Mouse (Mus musculus) intestine, embryonic 15.5 days (tissue): ENCODE results near the gene Stard3. TPM values are rescaled to one million over a fixed set of nuclear protein-coding genes. Genes with fewer than 3 reads are reported as not detected.

ENCODE experiments used
- ATAC-seq: fragments of 200-750 bp; cut with Nextera tagmentation; 2 replicates; pipeline ENCODE4 v1.8.0; 2017; ENCODE audit warnings: moderate TSS enrichment, moderate library complexity
- H3K27ac ChIP-seq: fragments of 300-500 bp; sonication (generic); 2 replicates; pipeline ENCODE4 v1.5.1; 2015; ENCODE audit warnings: mild to moderate bottlenecking, inconsistent platforms
- H3K27me3 ChIP-seq: fragments of 300-500 bp; sonication (generic); replicated peaks from 2 replicates; pipeline ENCODE4 v1.6.1; 2015; ENCODE audit warnings: inconsistent platforms
- H3K36me3 ChIP-seq: fragments of 300-500 bp; sonication (generic); 2 replicates; pipeline ENCODE4 v1.6.1; 2015; ENCODE audit warnings: inconsistent platforms
- H3K4me1 ChIP-seq: fragments of 300-500 bp; sonication (generic); replicated peaks from 2 replicates; pipeline ENCODE4 v1.6.1; 2015; ENCODE audit warnings: inconsistent platforms
- H3K4me2 ChIP-seq: fragments of 300-500 bp; sonication (generic); replicated peaks from 2 replicates; pipeline ENCODE4 v1.6.1; 2015; ENCODE audit warnings: mild to moderate bottlenecking, inconsistent platforms
- H3K4me3 ChIP-seq: fragments of 300-500 bp; sonication (generic); replicated peaks from 2 replicates; pipeline ENCODE4 v1.5.1; 2015; ENCODE audit warnings: inconsistent platforms
- H3K9ac ChIP-seq: fragments of 300-500 bp; sonication (generic); 2 replicates; pipeline ENCODE4 v1.6.1; 2015; ENCODE audit warnings: inconsistent platforms
- H3K9me3 ChIP-seq: fragments of 300-500 bp; sonication (generic); 2 replicates; pipeline ENCODE4 v1.6.1; 2016; ENCODE audit warnings: inconsistent platforms
- WGBS: fragments of 180-500 bp; shearing (Covaris S2); methylation state at CpG from one replicate; pipeline ENCODE4 v1.1.7; 2015; 5-methylcytosine and 5-hydroxymethylcytosine counted together
- polyA plus RNA-seq: library from polyadenylated mRNA; unstranded; fragments of >200 nt; fragmentation: Nextera tagmentation; extraction: Ambion mirVana; gene quantifications from 2 replicates; pipeline ENCODE4 v1.2.1, GENCODE M21; 2015

Stard3 gene
- polyA plus RNA-seq, 1 experiment from 2014 or later, result 39.7 TPM

GRCm38 (mm10) chr11:98384721-98385637 is 26.8 kb downstream of the Stard3 start:
- Histone ChIP-seq H3K9ac (no peak overlapping the region), H3K4me2 (no peak overlapping the region), H3K27me3 (peaks cover 30% of the 10 kb centered on the region), H3K27ac (no peak overlapping the region), H3K9me3 (no peaks in the 10 kb centered on the region), H3K4me1 (no peaks in the 10 kb centered on the region; the same call in 1 of the 2 replicates), H3K36me3 (no peaks in the 10 kb centered on the region), H3K4me3 (no peak overlapping the region)
- WGBS, result 69% methylated on average over 8 of the region's 8 CpGs
- ATAC-seq, result no peak

GRCm38 (mm10) chr11:98385638-98386585 is 27.7 kb downstream of the Stard3 start, which contains the start of gene Pnmt:
Pnmt (plus strand) TSS chr11:98386450.
- H3K9ac ChIP-seq, result peak within 1 kb of the TSS; percentile 8; the same call in 1 of the 2 replicates
- H3K9me3 ChIP-seq, result no peaks in the 10 kb centered on the region
- no peak within 1 kb of the TSS for H3K27ac ChIP-seq
- WGBS, result 47% methylated on average over 25 of the region's 25 CpGs
- no peaks in the 10 kb centered on the region; the same call in 1 of the 2 replicates for H3K4me1 ChIP-seq
- no peak within 1 kb of the TSS for H3K4me3 ChIP-seq
- H3K36me3 ChIP-seq, result no peaks in the 10 kb centered on the region
- no peak for ATAC-seq
- peak within 1 kb of the TSS; percentile 19; the same call in 1 of the 2 replicates for H3K4me2 ChIP-seq
- H3K27me3 ChIP-seq, result peaks cover 30% of the 10 kb centered on the region

GRCm38 (mm10) chr11:98386596-98386995 is 28.4 kb downstream of the Stard3 start:
- Histone ChIP-seq H3K4me3 (no peak overlapping the region), H3K4me1 (peaks cover 4% of the 10 kb centered on the region), H3K27ac (no peak overlapping the region), H3K9me3 (no peaks in the 10 kb centered on the region), H3K4me2 (peak overlapping the region; percentile 19; the same call in 1 of the 2 replicates), H3K27me3 (peaks cover 30% of the 10 kb centered on the region), H3K36me3 (no peaks in the 10 kb centered on the region), H3K9ac (peak overlapping the region; percentile 8; the same call in 1 of the 2 replicates)
- 10% methylated on average over 24 of the region's 24 CpGs for WGBS
- no peak for ATAC-seq

- ATAC-seq, result no peak
- H3K4me1 ChIP-seq, result peaks cover 9% of the 10 kb centered on the region
- H3K9me3 ChIP-seq, result no peaks in the 10 kb centered on the region
- H3K27ac ChIP-seq, result no peak overlapping the region
- no peaks in the 10 kb centered on the region for H3K36me3 ChIP-seq
- no peak overlapping the region for H3K4me2 ChIP-seq
- peaks cover 30% of the 10 kb centered on the region for H3K27me3 ChIP-seq
- H3K9ac ChIP-seq, result peak overlapping the region; percentile 8; the same call in 1 of the 2 replicates
- H3K4me3 ChIP-seq, result no peak overlapping the region
- 56% methylated on average over 14 of the region's 14 CpGs for WGBS
Observed at GRCm38 (mm10) chr11:98387056-98387577, 28.9 kb downstream of the Stard3 start.

GRCm38 (mm10) chr11:98388282-98388681 is 30.1 kb downstream of the Stard3 start:
- ATAC-seq, result no peak
- peaks cover 30% of the 10 kb centered on the region for H3K27me3 ChIP-seq
- H3K4me3 ChIP-seq, result no peak overlapping the region
- 74% methylated on average over 10 of the region's 10 CpGs for WGBS
- H3K36me3 ChIP-seq, result no peaks in the 10 kb centered on the region
- H3K9ac ChIP-seq, result no peak overlapping the region
- no peak overlapping the region for H3K4me2 ChIP-seq
- H3K27ac ChIP-seq, result no peak overlapping the region
- no peaks in the 10 kb centered on the region for H3K9me3 ChIP-seq
- H3K4me1 ChIP-seq, result peaks cover 19% of the 10 kb centered on the region

GRCm38 (mm10) chr11:98389221-98389780 is 31.1 kb downstream of the Stard3 start:
- peaks cover 29% of the 10 kb centered on the region for H3K4me1 ChIP-seq
- WGBS, result 28% methylated on average over 9 of the region's 9 CpGs
- no peak overlapping the region for H3K4me2 ChIP-seq
- no peaks in the 10 kb centered on the region for H3K36me3 ChIP-seq
- H3K27me3 ChIP-seq, result peaks cover 27% of the 10 kb centered on the region
- H3K9ac ChIP-seq, result no peak overlapping the region
- H3K27ac ChIP-seq, result no peak overlapping the region
- no peaks in the 10 kb centered on the region for H3K9me3 ChIP-seq
- ATAC-seq, result no peak
- no peak overlapping the region for H3K4me3 ChIP-seq

GRCm38 (mm10) chr11:98390141-98390540 is 32.0 kb downstream of the Stard3 start:
- H3K9ac ChIP-seq, result no peak overlapping the region
- WGBS, result 79% methylated on average over 12 of the region's 12 CpGs
- ATAC-seq, result no peak
- no peak overlapping the region for H3K4me3 ChIP-seq
- H3K4me2 ChIP-seq, result no peak overlapping the region
- H3K4me1 ChIP-seq, result peaks cover 34% of the 10 kb centered on the region
- peaks cover 27% of the 10 kb centered on the region for H3K27me3 ChIP-seq
- H3K27ac ChIP-seq, result no peak overlapping the region
- H3K36me3 ChIP-seq, result no peaks in the 10 kb centered on the region
- H3K9me3 ChIP-seq, result no peaks in the 10 kb centered on the region

- 16% methylated on average over 7 of the region's 8 CpGs for WGBS
- H3K9me3 ChIP-seq, result no peaks in the 10 kb centered on the region
- no peak overlapping the region for H3K4me3 ChIP-seq
- 0 out of 2 replicates have a peak, but pooled peaks have one; percentile 11 for ATAC-seq
- peaks cover 14% of the 10 kb centered on the region for H3K27me3 ChIP-seq
- peak overlapping the region; percentile 86 for H3K27ac ChIP-seq
- H3K4me1 ChIP-seq, result peaks cover 34% of the 10 kb centered on the region
- 0 out of 2 replicates have a peak overlapping the region, but pooled peaks have one; percentile 17 for H3K4me2 ChIP-seq
- H3K9ac ChIP-seq, result peak overlapping the region; percentile 23; the same call in 1 of the 2 replicates
- H3K36me3 ChIP-seq, result no peaks in the 10 kb centered on the region
Observed at GRCm38 (mm10) chr11:98392034-98392433, 33.9 kb downstream of the Stard3 start.

- H3K9ac ChIP-seq, result peak overlapping the region; percentile 23; the same call in 1 of the 2 replicates
- peaks cover 7% of the 10 kb centered on the region for H3K27me3 ChIP-seq
- peak overlapping the region; percentile 17 for H3K4me2 ChIP-seq
- peaks cover 34% of the 10 kb centered on the region for H3K4me1 ChIP-seq
- ATAC-seq, result peak; percentile 35; the same call in 1 of the 2 replicates
- H3K9me3 ChIP-seq, result no peaks in the 10 kb centered on the region
- H3K27ac ChIP-seq, result peak overlapping the region; percentile 86
- no peak overlapping the region for H3K4me3 ChIP-seq
- WGBS, result 46% methylated on average over 4 of the region's 4 CpGs
- 0 out of 2 replicates have a peak, but pooled peaks cover 4% of the 10 kb centered on the region for H3K36me3 ChIP-seq
Observed at GRCm38 (mm10) chr11:98392645-98393044, 34.5 kb downstream of the Stard3 start.

- H3K36me3 ChIP-seq, result 0 out of 2 replicates have a peak, but pooled peaks cover 4% of the 10 kb centered on the region
- peaks cover 34% of the 10 kb centered on the region for H3K4me1 ChIP-seq
- H3K9me3 ChIP-seq, result no peaks in the 10 kb centered on the region
- H3K27me3 ChIP-seq, result peaks cover under 1% of the 10 kb centered on the region
- 66% methylated on average over 6 of the region's 6 CpGs for WGBS
- ATAC-seq, result peak; percentile 41
- no peak overlapping the region for H3K4me3 ChIP-seq
- peak overlapping the region; percentile 86 for H3K27ac ChIP-seq
- no peak overlapping the region for H3K9ac ChIP-seq
- peak overlapping the region; percentile 17; the same call in 1 of the 2 replicates for H3K4me2 ChIP-seq
Observed at GRCm38 (mm10) chr11:98393317-98393716, 35.1 kb downstream of the Stard3 start.

- Histone ChIP-seq H3K4me2 (no peak overlapping the region), H3K4me1 (peaks cover 34% of the 10 kb centered on the region), H3K9ac (no peak overlapping the region), H3K27ac (peak overlapping the region; percentile 86), H3K9me3 (no peaks in the 10 kb centered on the region), H3K4me3 (no peak overlapping the region), H3K27me3 (no peaks in the 10 kb centered on the region), H3K36me3 (0 out of 2 replicates have a peak, but pooled peaks cover 4% of the 10 kb centered on the region)
- WGBS, result 44% methylated on average over 6 of the region's 6 CpGs
- no peak for ATAC-seq
Observed at GRCm38 (mm10) chr11:98394301-98394700, 36.1 kb downstream of the Stard3 start.
